Mouse (Mus musculus) T-helper 17 cell (primary cell): ENCODE measurements at regions not wholly inside any gene's neighbourhood (a gene's known extent, or its start where the extent isn't known, plus 50 kb on each side); places are given as distances from the start of the nearest gene placed in this dataset.

ENCODE experiments used
- in situ Hi-C, 2 experiments: fragments of 300-600 bp; cut with MboI, MseI; formaldehyde crosslinking; loops; 1 replicate in 1 of 2; 2 replicates in 1 of 2; pipeline ENCODE4 v1.15.1; 2025; ENCODE audit warnings: high pct_unique_total_duplicates in 2 of 2

GRCm38 (mm10) chr1:119196674-119197414 is 143.4 kb upstream of the Gli2 start:
- in situ Hi-C loops, result no loop called here

DNA sequence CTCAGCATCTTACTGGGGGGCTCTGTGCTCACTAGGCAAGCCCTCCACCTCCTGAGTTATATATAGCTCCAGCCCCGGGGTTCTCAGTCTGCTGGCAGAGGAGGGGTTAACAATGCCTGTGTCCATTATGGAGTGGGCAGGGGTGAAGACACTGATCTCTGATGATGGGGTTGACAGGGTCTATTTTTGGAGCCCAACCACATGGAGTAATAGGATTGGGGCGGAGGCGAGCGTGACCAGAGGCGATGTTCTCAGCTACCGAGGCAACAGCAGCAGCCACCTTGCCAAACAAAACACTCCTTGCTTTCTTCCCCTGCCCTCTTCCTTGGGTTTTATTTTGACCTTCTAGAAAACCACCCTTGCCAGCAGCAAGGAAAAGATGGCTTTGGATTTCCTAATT is 141.1 kb upstream of the Gli2 start:
- in situ Hi-C loops, result no loop called here

GRCm38 (mm10) chr1:119191177-119191576 is 137.8 kb upstream of the Gli2 start:
- in situ Hi-C loops, result no loop called here

DNA sequence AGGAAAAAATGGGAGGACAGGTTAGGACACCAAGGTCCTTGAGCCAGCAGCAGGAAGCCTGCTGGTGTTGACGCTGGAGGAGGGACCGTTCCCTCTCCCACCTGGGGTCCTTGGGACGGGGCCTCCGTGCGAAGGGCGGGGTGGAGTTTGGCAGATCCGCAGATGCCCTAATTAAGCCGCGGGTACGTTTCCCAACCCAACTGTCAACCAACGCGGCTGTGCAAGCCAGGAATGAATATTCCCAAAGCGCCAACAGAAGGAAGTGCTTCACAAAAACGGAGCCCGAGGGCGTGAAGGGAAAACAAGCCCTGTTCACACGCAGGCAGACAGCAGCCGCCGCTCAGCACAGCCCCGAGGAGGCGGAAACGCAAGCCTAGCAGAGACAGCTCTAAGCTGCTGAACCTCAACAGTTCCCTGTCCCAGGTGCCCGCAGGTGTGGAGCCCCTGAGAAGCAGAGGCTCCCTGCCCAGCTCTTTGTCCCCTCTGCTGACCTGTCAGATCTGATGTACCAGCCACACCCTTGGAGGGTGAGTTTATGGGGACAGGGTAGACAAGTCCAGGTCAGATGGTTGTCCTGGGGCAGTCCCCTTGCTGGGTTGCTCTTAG is 136.1 kb upstream of the Gli2 start:
- in situ Hi-C loops, result no loop called here

DNA sequence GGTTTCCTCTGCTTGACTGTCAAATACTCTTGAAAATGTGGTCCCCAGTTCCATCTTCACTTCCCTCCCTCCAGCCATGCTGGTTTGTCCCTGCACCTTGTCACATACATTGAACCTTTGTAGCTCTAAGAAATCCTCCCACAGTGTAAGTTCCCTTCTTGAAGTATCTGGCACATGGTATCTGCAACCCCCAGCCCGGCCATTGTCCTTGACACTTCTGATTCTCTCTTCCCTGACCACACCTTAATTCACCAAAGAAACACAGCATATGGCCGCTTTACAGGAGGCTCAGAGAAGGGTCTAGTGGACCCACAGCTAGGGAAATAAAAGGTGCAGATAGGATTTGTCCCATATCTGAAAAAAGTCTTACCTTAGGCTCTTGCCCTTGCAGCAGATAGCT is 133.9 kb upstream of the Gli2 start:
- in situ Hi-C loops, result no loop called here

DNA sequence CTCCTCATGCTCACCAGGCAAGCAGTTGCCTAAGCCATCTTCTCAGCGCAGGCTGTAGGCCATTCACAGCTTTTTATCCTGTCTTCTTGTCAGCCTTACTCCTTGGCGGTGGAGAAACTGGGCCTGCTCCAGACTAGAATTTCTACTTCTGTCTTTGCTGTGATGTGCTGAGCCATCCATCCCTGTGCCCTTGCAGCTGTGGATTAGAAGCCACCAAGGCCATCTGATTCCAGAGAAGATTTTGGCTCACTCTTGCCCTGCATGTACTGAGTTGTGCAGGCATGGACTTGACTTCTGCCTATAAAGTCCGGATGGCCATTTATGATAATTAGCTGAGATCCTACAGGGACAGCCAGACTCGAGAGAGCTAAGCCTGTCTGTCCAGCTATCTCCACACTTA is 133.4 kb upstream of the Gli2 start:
- in situ Hi-C loops, result no loop called here

- in situ Hi-C loops, result no loop called here
These were observed 130.3 kb upstream of the Gli2 start for GRCm38 (mm10) chr1:119183558-119184270.

- in situ Hi-C loops, result no loop called here
These were observed 119.8 kb upstream of the Gli2 start for GRCm38 (mm10) chr1:119173030-119173756.

DNA sequence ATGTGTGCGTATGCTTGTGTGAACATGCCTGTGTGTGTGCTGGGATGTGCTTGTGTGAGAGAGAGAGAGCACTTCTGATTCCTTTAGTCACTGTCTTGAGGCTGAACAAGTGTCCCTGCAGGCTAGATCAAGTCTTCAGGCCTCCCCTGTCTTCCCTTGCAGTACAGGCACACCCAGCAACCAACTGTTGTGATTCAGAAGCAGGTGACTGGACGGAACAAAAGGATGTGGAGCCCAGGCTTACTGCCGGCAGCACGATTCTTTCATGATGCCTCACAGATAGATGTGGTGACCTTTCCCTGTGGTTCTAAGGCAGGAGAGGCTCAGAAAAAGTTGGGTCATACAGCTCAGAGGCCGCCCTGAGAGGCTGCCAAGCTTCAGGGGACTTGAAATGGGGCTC is 114.0 kb upstream of the Gli2 start:
- in situ Hi-C loops, result no loop called here

- in situ Hi-C loops, result no loop called here
These were observed 112.9 kb upstream of the Gli2 start for GRCm38 (mm10) chr1:119166286-119166685.

- in situ Hi-C loops, result no loop called here
These were observed 111.4 kb upstream of the Gli2 start for GRCm38 (mm10) chr1:119164811-119165210.

GRCm38 (mm10) chr1:119163846-119164245 is 110.4 kb upstream of the Gli2 start:
- in situ Hi-C loops, result no loop called here

GRCm38 (mm10) chr1:119163114-119163740 is 109.8 kb upstream of the Gli2 start:
- in situ Hi-C loops, result no loop called here

GRCm38 (mm10) chr1:119161751-119162150 is 108.3 kb upstream of the Gli2 start:
- in situ Hi-C loops, result no loop called here

DNA sequence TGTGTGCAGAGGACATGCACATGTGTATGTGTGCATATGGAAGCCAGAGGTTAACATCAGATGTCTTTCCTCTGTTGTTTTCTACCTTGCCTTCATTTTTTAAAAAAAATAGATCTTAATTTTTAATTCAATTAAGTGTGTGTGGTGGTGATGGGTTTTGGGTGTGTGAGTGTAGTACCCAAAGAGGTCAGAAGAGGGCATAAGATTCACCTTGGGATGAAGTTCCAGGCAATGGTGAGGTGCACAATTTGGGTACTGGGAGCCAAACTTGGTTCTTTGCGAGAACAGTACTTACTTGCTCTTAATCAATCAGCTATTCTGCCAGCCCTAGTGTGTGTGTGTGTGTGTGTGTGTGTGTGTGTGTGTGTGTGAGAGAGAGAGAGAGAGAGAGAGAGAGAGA is 106.9 kb upstream of the Gli2 start:
- in situ Hi-C loops, result no loop called here

DNA sequence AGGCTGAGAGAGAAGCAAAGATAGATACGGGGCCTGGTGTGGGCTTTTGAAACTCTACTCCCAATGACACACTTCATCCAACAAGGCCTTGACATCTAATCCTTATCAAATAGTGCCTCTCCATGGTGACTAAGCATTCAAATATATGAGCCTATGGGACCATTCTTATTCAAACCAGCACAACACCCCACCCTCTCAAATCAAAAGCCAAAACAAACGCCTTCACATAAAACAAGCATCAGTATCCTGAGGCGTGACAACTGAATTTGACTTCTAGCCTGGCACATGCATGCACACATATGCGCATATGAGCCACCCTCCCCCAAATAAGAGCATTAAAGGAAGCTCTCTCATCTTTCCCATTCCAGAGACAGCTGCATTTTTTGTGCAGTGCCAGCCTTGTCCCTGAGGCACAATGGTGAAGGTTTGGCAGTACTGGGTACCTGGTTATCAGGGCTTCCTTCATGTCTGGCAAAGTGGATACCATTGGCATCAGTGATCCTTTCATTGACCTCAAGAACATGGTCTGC is 103.8 kb upstream of the Gli2 start:
- in situ Hi-C loops, result no loop called here

DNA sequence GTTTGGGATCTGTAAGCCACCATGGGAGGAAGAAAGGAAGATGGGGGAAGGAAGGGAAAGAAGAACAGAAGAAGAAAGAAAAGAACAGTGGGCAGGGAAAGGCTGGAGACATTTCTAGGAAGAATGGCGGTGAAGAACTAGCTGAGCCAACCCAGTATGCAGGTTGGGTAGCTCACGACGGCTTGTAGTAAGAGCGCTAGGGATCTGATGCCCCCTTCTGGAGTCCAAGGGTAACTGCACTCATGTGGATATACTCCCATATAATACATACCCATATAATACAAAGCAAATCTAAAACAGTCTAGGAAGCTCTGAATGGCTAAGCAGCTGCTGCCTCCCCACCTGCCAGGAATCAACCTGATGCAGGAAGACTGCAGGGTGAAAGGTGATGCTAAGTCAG is 100.2 kb upstream of the Gli2 start:
- in situ Hi-C loops, result no loop called here

DNA sequence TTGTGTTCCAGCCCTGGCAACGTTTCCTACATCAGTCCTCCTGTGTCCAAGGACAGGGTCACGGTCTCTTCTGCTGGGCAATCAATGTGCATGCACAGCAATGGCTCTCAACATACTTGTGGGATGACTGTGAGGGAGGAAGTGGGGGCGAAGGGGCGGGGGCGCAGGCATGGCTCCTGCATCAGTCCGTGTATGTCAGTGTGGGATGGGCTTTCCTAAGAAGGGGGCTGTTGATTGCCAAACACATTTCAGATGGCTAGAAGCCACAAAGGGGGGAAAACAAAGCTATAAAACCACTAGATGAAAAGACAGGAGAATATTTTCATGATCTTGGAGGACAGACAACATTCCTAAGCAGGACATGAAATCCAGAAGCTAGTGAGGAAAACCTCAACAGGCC is 99.4 kb upstream of the Gli2 start:
- in situ Hi-C loops, result no loop called here

DNA sequence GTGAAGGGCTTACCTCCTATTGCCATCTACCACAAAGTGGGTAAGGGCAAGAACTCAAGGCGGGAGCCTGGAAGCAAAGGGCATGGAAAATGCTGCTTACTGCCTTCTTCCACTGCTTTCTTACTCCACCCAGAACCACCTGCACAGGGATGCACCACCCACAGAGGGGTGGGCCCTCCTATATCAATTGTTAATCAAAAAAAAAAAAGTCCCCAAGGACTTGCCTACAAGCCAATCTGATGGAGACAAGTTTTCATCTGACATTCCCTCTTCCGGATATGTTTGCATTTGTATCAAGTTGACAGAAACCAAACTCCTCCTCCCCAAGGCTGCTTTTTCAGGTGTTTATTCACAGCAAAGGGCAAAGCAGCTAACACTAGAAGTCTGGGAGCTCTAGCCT is 94.1 kb upstream of the Gli2 start:
- in situ Hi-C loops, result no loop called here

GRCm38 (mm10) chr1:119143808-119144207 is 90.4 kb upstream of the Gli2 start:
- in situ Hi-C loops, result no loop called here

DNA sequence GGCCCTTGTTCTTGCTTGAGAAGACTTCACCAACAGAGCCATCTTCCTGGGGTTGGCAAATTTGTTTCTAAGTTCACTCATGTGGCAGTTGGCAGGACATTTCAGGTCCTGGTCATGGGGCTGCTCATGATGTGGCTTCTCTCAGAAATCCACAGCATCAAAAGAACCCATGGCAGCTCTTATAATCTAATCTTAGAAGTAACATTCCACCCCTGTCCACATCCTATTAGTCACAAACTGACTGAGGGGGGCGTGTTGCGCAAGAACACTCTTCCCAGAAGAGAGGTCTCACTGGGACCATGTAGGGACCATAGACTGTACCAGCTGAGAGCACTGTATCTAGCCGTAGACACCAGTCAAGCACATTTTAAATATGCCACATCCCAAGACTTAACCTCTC is 75.6 kb upstream of the Gli2 start:
- in situ Hi-C loops, result no loop called here

- in situ Hi-C loops, result no loop called here
These were observed 72.1 kb upstream of the Gli2 start for GRCm38 (mm10) chr1:119125561-119125960.
